ENCODE assay signal across 17 mouse cellular contexts in genomic region chr10:53914974-53915609, GRCm38 (mm10).
DNase-seq lines count a peak whose midpoint lies in the region; ATAC-seq and TF ChIP-seq lines count a peak whose summit lies in the region.
"Had no signal": no experiment of that assay in that cellular context is flagged by ENCODE, and none has a peak within 500 bp of the region (broad histone marks: within the 10 kb centered on the region; RNA-seq: fewer than 3 reads in every experiment).

No protein-coding gene starts in this region.

- peak; percentile 39; the same call in 1 of the 2 replicates for ATAC-seq in intestine, embryonic 15.5 days
- ATAC-seq in intestine, postnatal 0 days = no peak
- ATAC-seq in lung, embryonic 14.5 days (ENCODE audit: insufficient read depth) = peak; percentile 78; the same call in 1 of the 2 replicates
- peak; percentile 58; the same call in 1 of the 2 replicates for ATAC-seq in stomach, embryonic 14.5 days (ENCODE audit: insufficient number of reproducible peaks, insufficient read depth, low FRiP score, low read depth)
- ATAC-seq in stomach, postnatal 0 days (ENCODE audit: low FRiP score, low TSS enrichment) = no peak
- peak; percentile 25; the same call in 1 of the 2 replicates for ATAC-seq in stomach, embryonic 16.5 days (ENCODE audit: insufficient read depth, low FRiP score)
- ATAC-seq: forebrain, embryonic 16.5 days; liver, embryonic 12.5 days had no signal

- no peak overlapping the region for H3K4me3 ChIP-seq in intestine, embryonic 15.5 days (replicated peaks)
- H3K4me3 ChIP-seq in intestine, postnatal 0 days (ENCODE audit: low read depth, low read length) = no peak overlapping the region
- no peak overlapping the region for H3K4me3 ChIP-seq in lung, embryonic 14.5 days (ENCODE audit: low read depth, low read length)
- no peak overlapping the region for H3K4me3 ChIP-seq in stomach, embryonic 14.5 days (ENCODE audit: low read depth, low read length)
- H3K4me3 ChIP-seq in stomach, postnatal 0 days (ENCODE audit: low read depth, low read length) = no peak overlapping the region
- H3K4me3 ChIP-seq in stomach, embryonic 16.5 days (replicated peaks; ENCODE audit: low read length) = no peak overlapping the region
- H3K4me3 ChIP-seq in cerebellum, adult 2 months (replicated peaks; ENCODE audit: insufficient read depth, low read depth, low read length) = no peak overlapping the region
- H3K4me3 ChIP-seq: embryonic facial prominence, embryonic 13.5 days; gastrocnemius, adult 2 months; heart, embryonic 12.5 days; liver, embryonic 12.5 days; neural tube, embryonic 12.5 days had no signal

- H3K9ac ChIP-seq in intestine, embryonic 15.5 days = no peak overlapping the region
- no peak overlapping the region for H3K9ac ChIP-seq in intestine, postnatal 0 days (ENCODE audit: low read depth, low read length)
- no peak overlapping the region for H3K9ac ChIP-seq in lung, embryonic 14.5 days
- H3K9ac ChIP-seq in stomach, embryonic 14.5 days (replicated peaks; ENCODE audit: low read depth, low read length) = no peak overlapping the region
- H3K9ac ChIP-seq in stomach, postnatal 0 days (ENCODE audit: low read length) = no peak overlapping the region
- no peak overlapping the region for H3K9ac ChIP-seq in stomach, embryonic 16.5 days (ENCODE audit: low read length)
- H3K9ac ChIP-seq: embryonic facial prominence, embryonic 13.5 days; heart, embryonic 12.5 days; liver, embryonic 12.5 days; neural tube, embryonic 12.5 days had no signal

- TF ChIP-seq EP300 in stomach, postnatal 0 days (optimal IDR thresholded peaks at IDR 0.05) = no peak

- TF ChIP-seq CTCF in intestine, postnatal 0 days (IDR thresholded peaks at IDR 0.05; ENCODE audit: low read depth) = no peak
- TF ChIP-seq CTCF in lung, embryonic 14.5 days (IDR thresholded peaks at IDR 0.05; ENCODE audit: low read depth) = no peak
- no peak for TF ChIP-seq CTCF in stomach, postnatal 0 days (IDR thresholded peaks at IDR 0.05; ENCODE audit: low read depth)
- no peak for TF ChIP-seq CTCF in cerebellum, adult 2 months (IDR thresholded peaks at IDR 0.05; ENCODE audit: borderline replicate concordance, insufficient read depth, low read depth, low read length)

- no peaks in the 10 kb centered on the region; the same call in 1 of the 2 replicates for H3K36me3 ChIP-seq in intestine, embryonic 15.5 days
- peaks cover 9% of the 10 kb centered on the region for H3K36me3 ChIP-seq in intestine, postnatal 0 days (ENCODE audit: control insufficient read depth, insufficient read depth)
- H3K36me3 ChIP-seq in lung, embryonic 14.5 days (ENCODE audit: insufficient read depth) = no peaks in the 10 kb centered on the region
- H3K36me3 ChIP-seq in stomach, embryonic 14.5 days (ENCODE audit: control insufficient read depth, insufficient read depth, low read length) = no peaks in the 10 kb centered on the region
- H3K36me3 ChIP-seq in stomach, postnatal 0 days (ENCODE audit: control insufficient read depth, insufficient read depth, low read length) = peaks cover 2% of the 10 kb centered on the region
- H3K36me3 ChIP-seq in stomach, embryonic 16.5 days (ENCODE audit: control insufficient read depth, insufficient read depth, low read length) = no peaks in the 10 kb centered on the region
- H3K36me3 ChIP-seq: embryonic facial prominence, embryonic 13.5 days; neural tube, embryonic 12.5 days had no signal

- H3K9me3 ChIP-seq in intestine, embryonic 15.5 days = no peaks in the 10 kb centered on the region
- H3K9me3 ChIP-seq in intestine, postnatal 0 days (ENCODE audit: control insufficient read depth) = no peaks in the 10 kb centered on the region
- no peaks in the 10 kb centered on the region for H3K9me3 ChIP-seq in lung, embryonic 14.5 days (ENCODE audit: low read depth, low read length)
- no peaks in the 10 kb centered on the region for H3K9me3 ChIP-seq in stomach, embryonic 14.5 days (ENCODE audit: control insufficient read depth, low read depth, low read length)
- H3K9me3 ChIP-seq in stomach, postnatal 0 days (ENCODE audit: control insufficient read depth, low read length) = no peaks in the 10 kb centered on the region
- H3K9me3 ChIP-seq in stomach, embryonic 16.5 days (replicated peaks; ENCODE audit: control insufficient read depth, low read length) = no peaks in the 10 kb centered on the region
- H3K9me3 ChIP-seq: embryonic facial prominence, embryonic 13.5 days; heart, embryonic 12.5 days; liver, embryonic 12.5 days; neural tube, embryonic 12.5 days had no signal

- WGBS in intestine, embryonic 15.5 days = 50% methylated on average over 8 of the region's 8 CpGs
- 63% methylated on average over 8 of the region's 8 CpGs for WGBS in intestine, postnatal 0 days
- 34% methylated on average over 8 of the region's 8 CpGs for WGBS in lung, embryonic 14.5 days
- whole genome bisulfite sequencing in stomach, embryonic 14.5 days = 48% methylated on average over 8 of the region's 8 CpGs
- 43% methylated on average over 8 of the region's 8 CpGs for WGBS in stomach, postnatal 0 days
- 50% methylated on average over 8 of the region's 8 CpGs for WGBS in stomach, embryonic 16.5 days
- WGBS in cerebellum, adult 2 months = 87% methylated on average over 8 of the region's 8 CpGs

- H3K4me2 ChIP-seq in intestine, embryonic 15.5 days (replicated peaks) = no peak overlapping the region
- no peak overlapping the region for H3K4me2 ChIP-seq in intestine, postnatal 0 days (replicated peaks; ENCODE audit: low read depth)
- 0 out of 2 replicates have a peak overlapping the region, but pooled peaks have one; percentile 3 for H3K4me2 ChIP-seq in lung, embryonic 14.5 days
- no peak overlapping the region for H3K4me2 ChIP-seq in stomach, embryonic 14.5 days (replicated peaks; ENCODE audit: low read depth, low read length)
- H3K4me2 ChIP-seq in stomach, postnatal 0 days (replicated peaks; ENCODE audit: low read depth) = no peak overlapping the region
- no peak overlapping the region for H3K4me2 ChIP-seq in stomach, embryonic 16.5 days (ENCODE audit: low read depth, low read length)
- H3K4me2 ChIP-seq: embryonic facial prominence, embryonic 13.5 days; heart, embryonic 12.5 days; liver, embryonic 12.5 days; neural tube, embryonic 12.5 days had no signal

- 0 out of 2 replicates have a peak, but pooled peaks cover 3% of the 10 kb centered on the region for H3K4me1 ChIP-seq in intestine, embryonic 15.5 days (replicated peaks)
- H3K4me1 ChIP-seq in intestine, postnatal 0 days (replicated peaks; ENCODE audit: control insufficient read depth, insufficient read depth, low read length) = no peaks in the 10 kb centered on the region
- no peaks in the 10 kb centered on the region for H3K4me1 ChIP-seq in lung, embryonic 14.5 days (ENCODE audit: insufficient read depth)
- H3K4me1 ChIP-seq in stomach, embryonic 14.5 days (ENCODE audit: control insufficient read depth, insufficient read depth, low read length) = peaks cover 4% of the 10 kb centered on the region; the same call in 1 of the 2 replicates
- H3K4me1 ChIP-seq in stomach, postnatal 0 days (replicated peaks; ENCODE audit: control insufficient read depth, insufficient read depth) = no peaks in the 10 kb centered on the region
- H3K4me1 ChIP-seq in stomach, embryonic 16.5 days (ENCODE audit: control insufficient read depth, insufficient read depth, low read length) = peaks cover 5% of the 10 kb centered on the region; the same call in 1 of the 2 replicates
- H3K4me1 ChIP-seq in cerebellum, adult 2 months (ENCODE audit: control insufficient read depth, insufficient read depth, low read length) = no peaks in the 10 kb centered on the region
- H3K4me1 ChIP-seq: embryonic facial prominence, embryonic 13.5 days; heart, embryonic 12.5 days; liver, embryonic 12.5 days; neural tube, embryonic 12.5 days had no signal

- H3K27me3 ChIP-seq in intestine, embryonic 15.5 days (replicated peaks) = no peaks in the 10 kb centered on the region
- no peaks in the 10 kb centered on the region for H3K27me3 ChIP-seq in intestine, postnatal 0 days (replicated peaks; ENCODE audit: control insufficient read depth, insufficient read depth, low read length)
- no peaks in the 10 kb centered on the region for H3K27me3 ChIP-seq in lung, embryonic 14.5 days (ENCODE audit: insufficient read depth, low read length)
- no peaks in the 10 kb centered on the region for H3K27me3 ChIP-seq in stomach, embryonic 14.5 days (ENCODE audit: control insufficient read depth, insufficient read depth, low read length)
- no peaks in the 10 kb centered on the region for H3K27me3 ChIP-seq in stomach, postnatal 0 days (ENCODE audit: control insufficient read depth, insufficient read depth, low read length)
- no peaks in the 10 kb centered on the region for H3K27me3 ChIP-seq in stomach, embryonic 16.5 days (ENCODE audit: control insufficient read depth, insufficient read depth, low read length)
- H3K27me3 ChIP-seq in cerebellum, adult 2 months (ENCODE audit: control insufficient read depth, insufficient read depth, low read length) = no peaks in the 10 kb centered on the region
- H3K27me3 ChIP-seq: embryonic facial prominence, embryonic 13.5 days; heart, embryonic 12.5 days; liver, embryonic 12.5 days; neural tube, embryonic 12.5 days had no signal

- no peak overlapping the region for H3K27ac ChIP-seq in intestine, embryonic 15.5 days
- no peak overlapping the region for H3K27ac ChIP-seq in intestine, postnatal 0 days (ENCODE audit: low read depth, low read length)
- H3K27ac ChIP-seq in lung, embryonic 14.5 days (ENCODE audit: low read depth) = no peak overlapping the region
- H3K27ac ChIP-seq in stomach, embryonic 14.5 days (ENCODE audit: low read length) = no peak overlapping the region; the same call in 1 of the 2 replicates
- H3K27ac ChIP-seq in stomach, postnatal 0 days (replicated peaks) = no peak overlapping the region
- H3K27ac ChIP-seq in stomach, embryonic 16.5 days (ENCODE audit: low read length) = 0 out of 2 replicates have a peak overlapping the region, but pooled peaks have one; percentile 13
- no peak overlapping the region for H3K27ac ChIP-seq in cerebellum, adult 2 months (ENCODE audit: insufficient read depth, low read length)
- H3K27ac ChIP-seq: embryonic facial prominence, embryonic 13.5 days; gastrocnemius, adult 2 months; liver, embryonic 12.5 days; neural tube, embryonic 12.5 days had no signal

- DNase-seq in lung, embryonic 14.5 days = peak; percentile 70
- DNase-seq in lung, adult 18-20 months = no peak
- no peak for DNase-seq in stomach, postnatal 0 days (ENCODE audit: low spot score)
- DNase-seq in cerebellum, adult 2 months = no peak
- DNase-seq: cerebellum, postnatal 14 days; gastrocnemius, adult 2 months; lung, postnatal 36 days; right cerebral cortex, postnatal 25 days had no signal

- no peak for TF ChIP-seq POLR2A in cerebellum, adult 2 months (IDR thresholded peaks at IDR 0.05; ENCODE audit: borderline replicate concordance, insufficient read depth, low read length)

Comparison
In these comparisons a context has a peak if more than half of its experiments do, and no peak if none do; other contexts are left out.
1. ATAC-seq: peak in intestine, embryonic 15.5 days (single experiment), lung, embryonic 14.5 days (single experiment), stomach, embryonic 14.5 days (single experiment) and stomach, embryonic 16.5 days (single experiment); none in intestine, postnatal 0 days (single experiment) and stomach, postnatal 0 days (single experiment).